Mouse (Mus musculus): ENCODE results near the gene Ermard. TPM values are rescaled to one million over a fixed set of nuclear protein-coding genes. Genes with fewer than 3 reads are reported as not detected.

Ermard gene
- polyA plus RNA-seq, 1 experiment from 2014 or later, result 28.6 TPM

DNA sequence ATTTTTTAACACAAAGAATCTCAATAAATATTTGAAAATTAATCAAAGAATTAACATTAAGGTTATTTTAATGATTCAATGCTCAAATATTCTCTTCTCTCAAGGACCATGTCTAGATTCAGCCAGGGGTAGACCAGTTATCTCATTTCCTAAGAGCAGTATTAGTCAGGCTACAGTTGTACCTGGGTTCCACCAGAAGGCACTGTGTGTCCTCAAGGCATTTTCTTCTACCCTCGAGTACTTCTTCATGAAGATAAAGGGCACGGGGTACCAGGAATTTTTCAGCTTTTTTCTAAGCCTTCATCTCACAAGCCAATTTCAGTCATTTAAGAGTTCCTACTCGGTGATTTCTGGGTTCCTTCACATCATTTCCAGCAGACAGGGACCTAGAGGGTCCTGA, 50.7 kb downstream of the Ermard start:
- Histone ChIP-seq H3K4me1 (replicated peaks) (peaks cover 12% of the 10 kb centered on the region), H3K27ac (no peak overlapping the region), H3K9me3 (replicated peaks) (no peaks in the 10 kb centered on the region), H3K36me3 (no peaks in the 10 kb centered on the region), H3K4me2 (no peak overlapping the region), H3K4me3 (replicated peaks) (no peak overlapping the region), H3K27me3 (0 out of 2 replicates have a peak, but pooled peaks cover 3% of the 10 kb centered on the region), H3K9ac (no peak overlapping the region)
- ATAC-seq (ENCODE audit: low read depth) (no peak), DNase-seq (no peak)
- 49% methylated on average over 3 of the region's 3 CpGs for WGBS (ENCODE audit: insufficient replicate concordance)

DNA sequence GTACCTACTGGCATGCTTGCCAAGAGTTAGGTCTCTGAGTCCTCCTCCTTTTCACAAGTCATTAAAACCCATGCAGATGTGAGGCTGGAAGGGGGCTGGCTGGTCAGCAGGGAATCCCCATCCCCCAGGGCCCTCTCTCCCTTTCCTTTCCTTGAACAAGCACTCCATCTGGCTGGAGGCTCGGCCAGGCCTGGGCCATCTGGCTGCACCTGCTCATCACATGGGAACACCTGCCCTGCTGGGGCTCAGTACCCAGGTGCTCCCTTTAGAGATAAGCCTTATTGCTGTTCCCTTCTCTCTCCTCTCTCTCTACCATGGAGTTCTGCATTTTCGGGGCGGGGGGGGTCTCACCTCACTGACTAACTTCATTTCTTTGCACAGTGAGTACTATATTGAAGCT, 52.5 kb downstream of the Ermard start:
- Histone ChIP-seq H3K4me3 (replicated peaks) (no peak overlapping the region), H3K4me1 (replicated peaks) (peaks cover 1% of the 10 kb centered on the region), H3K36me3 (no peaks in the 10 kb centered on the region), H3K9me3 (replicated peaks) (no peaks in the 10 kb centered on the region), H3K9ac (no peak overlapping the region), H3K27ac (no peak overlapping the region), H3K27me3 (peaks cover 2% of the 10 kb centered on the region; the same call in 1 of the 2 replicates), H3K4me2 (no peak overlapping the region)
- WGBS (ENCODE audit: insufficient replicate concordance), result 31% methylated on average over 3 of the region's 3 CpGs
- no peak for DNase-seq
- ATAC-seq (ENCODE audit: low read depth), result no peak

GRCm38 (mm10) chr17:15096853-15097252, 55.8 kb downstream of the Ermard start:
- ATAC-seq (ENCODE audit: low read depth), result no peak
- Histone ChIP-seq H3K4me1 (replicated peaks) (no peaks in the 10 kb centered on the region), H3K9me3 (replicated peaks) (no peaks in the 10 kb centered on the region), H3K4me3 (replicated peaks) (no peak overlapping the region), H3K36me3 (no peaks in the 10 kb centered on the region), H3K27me3 (peaks cover 2% of the 10 kb centered on the region; the same call in 1 of the 2 replicates), H3K4me2 (no peak overlapping the region), H3K9ac (no peak overlapping the region), H3K27ac (no peak overlapping the region)
- DNase-seq, result no peak
- 57% methylated on average over 6 of the region's 6 CpGs for WGBS (ENCODE audit: insufficient replicate concordance)

GRCm38 (mm10) chr17:15098677-15099076, 57.7 kb downstream of the Ermard start:
- H3K36me3 ChIP-seq, result no peaks in the 10 kb centered on the region
- DNase-seq (no peak), ATAC-seq (ENCODE audit: low read depth) (no peak)
- no peaks in the 10 kb centered on the region for H3K4me1 ChIP-seq (replicated peaks)
- no peaks in the 10 kb centered on the region for H3K9me3 ChIP-seq (replicated peaks)
- H3K4me2 ChIP-seq, result no peak overlapping the region
- no peak overlapping the region for H3K27ac ChIP-seq
- no peak overlapping the region for H3K4me3 ChIP-seq (replicated peaks)
- 58% methylated on average over 1 of the region's 1 CpGs for WGBS (ENCODE audit: insufficient replicate concordance)
- H3K9ac ChIP-seq, result no peak overlapping the region
- H3K27me3 ChIP-seq, result peaks cover 2% of the 10 kb centered on the region; the same call in 1 of the 2 replicates

DNA sequence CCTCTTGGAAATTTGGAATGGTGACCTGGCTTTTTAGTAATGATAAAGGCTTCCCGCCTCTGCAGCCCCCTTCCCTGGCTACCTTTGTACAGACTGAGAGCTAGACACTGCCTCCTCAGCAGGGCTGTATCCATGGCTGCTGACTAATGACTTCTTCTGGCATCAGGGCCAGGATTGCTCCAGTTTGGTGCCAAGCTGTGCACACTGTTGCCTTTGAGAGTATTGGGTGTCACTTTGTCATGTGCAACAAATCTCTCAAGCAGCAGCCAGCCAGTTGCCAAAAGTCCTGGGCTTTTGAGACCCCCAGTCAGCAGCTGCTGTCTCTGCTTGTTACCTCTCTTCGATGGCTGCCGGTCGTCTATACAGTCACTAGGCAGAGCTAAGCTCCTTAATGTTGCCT, 60.3 kb downstream of the Ermard start:
- H3K4me2 ChIP-seq, result no peak overlapping the region
- ATAC-seq (ENCODE audit: low read depth) (no peak), DNase-seq (no peak)
- peaks cover 2% of the 10 kb centered on the region; the same call in 1 of the 2 replicates for H3K27me3 ChIP-seq
- H3K4me3 ChIP-seq (replicated peaks), result no peak overlapping the region
- H3K27ac ChIP-seq, result no peak overlapping the region
- H3K36me3 ChIP-seq, result no peaks in the 10 kb centered on the region
- no peaks in the 10 kb centered on the region for H3K4me1 ChIP-seq (replicated peaks)
- no peaks in the 10 kb centered on the region for H3K9me3 ChIP-seq (replicated peaks)
- whole genome bisulfite sequencing (ENCODE audit: insufficient replicate concordance), result 64% methylated on average over 4 of the region's 4 CpGs
- no peak overlapping the region for H3K9ac ChIP-seq

GRCm38 (mm10) chr17:15107143-15107649, 66.2 kb downstream of the Ermard start:
- WGBS (ENCODE audit: insufficient replicate concordance), result 30% methylated on average over 9 of the region's 9 CpGs
- no peaks in the 10 kb centered on the region for H3K36me3 ChIP-seq
- no peaks in the 10 kb centered on the region for H3K9me3 ChIP-seq (replicated peaks)
- H3K27me3 ChIP-seq, result no peaks in the 10 kb centered on the region
- H3K4me1 ChIP-seq (replicated peaks), result 0 out of 2 replicates have a peak, but pooled peaks cover 5% of the 10 kb centered on the region
- no peak overlapping the region for H3K27ac ChIP-seq
- ATAC-seq (ENCODE audit: low read depth) (no peak), DNase-seq (no peak)
- H3K4me2 ChIP-seq, result no peak overlapping the region
- H3K4me3 ChIP-seq (replicated peaks), result no peak overlapping the region
- H3K9ac ChIP-seq, result no peak overlapping the region

- Histone ChIP-seq H3K4me1 (replicated peaks) (0 out of 2 replicates have a peak, but pooled peaks cover 5% of the 10 kb centered on the region), H3K27me3 (no peaks in the 10 kb centered on the region), H3K9ac (no peak overlapping the region), H3K4me3 (replicated peaks) (no peak overlapping the region), H3K27ac (no peak overlapping the region), H3K36me3 (no peaks in the 10 kb centered on the region), H3K9me3 (replicated peaks) (no peaks in the 10 kb centered on the region), H3K4me2 (no peak overlapping the region)
- DNase-seq (no peak), ATAC-seq (ENCODE audit: low read depth) (no peak)
- 52% methylated on average over 20 of the region's 20 CpGs for WGBS (ENCODE audit: insufficient replicate concordance)
Observed at GRCm38 (mm10) chr17:15108473-15109441, 67.7 kb downstream of the Ermard start.

DNA sequence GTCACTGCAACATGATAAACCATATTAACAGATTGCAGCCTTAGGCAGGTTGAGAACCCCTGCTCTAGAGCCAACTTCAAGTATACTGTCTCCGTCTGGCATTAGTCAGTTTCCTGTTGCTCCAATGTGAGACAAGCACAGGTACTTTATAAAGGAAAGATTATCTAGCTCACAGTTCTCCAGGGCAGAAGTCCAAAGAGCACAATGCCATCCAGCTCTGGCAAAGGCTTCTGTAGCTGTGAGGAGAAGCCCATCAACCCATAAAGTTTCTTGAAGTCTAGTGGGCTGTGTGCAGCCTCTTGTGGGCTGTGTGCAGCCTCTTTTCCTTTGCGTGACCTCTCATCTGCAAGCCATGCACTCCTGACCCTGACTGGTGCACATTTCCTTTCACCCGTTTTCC, 74.5 kb downstream of the Ermard start:
- H3K9ac ChIP-seq, result no peak overlapping the region
- no peak overlapping the region for H3K4me3 ChIP-seq (replicated peaks)
- ATAC-seq (ENCODE audit: low read depth), result no peak
- no peak overlapping the region for H3K4me2 ChIP-seq
- no peaks in the 10 kb centered on the region for H3K4me1 ChIP-seq (replicated peaks)
- no peak for DNase-seq
- H3K27me3 ChIP-seq, result no peaks in the 10 kb centered on the region
- no peaks in the 10 kb centered on the region for H3K36me3 ChIP-seq
- H3K27ac ChIP-seq, result no peak overlapping the region
- WGBS (ENCODE audit: insufficient replicate concordance), result 63% methylated on average over 3 of the region's 3 CpGs
- no peaks in the 10 kb centered on the region for H3K9me3 ChIP-seq (replicated peaks)

DNA sequence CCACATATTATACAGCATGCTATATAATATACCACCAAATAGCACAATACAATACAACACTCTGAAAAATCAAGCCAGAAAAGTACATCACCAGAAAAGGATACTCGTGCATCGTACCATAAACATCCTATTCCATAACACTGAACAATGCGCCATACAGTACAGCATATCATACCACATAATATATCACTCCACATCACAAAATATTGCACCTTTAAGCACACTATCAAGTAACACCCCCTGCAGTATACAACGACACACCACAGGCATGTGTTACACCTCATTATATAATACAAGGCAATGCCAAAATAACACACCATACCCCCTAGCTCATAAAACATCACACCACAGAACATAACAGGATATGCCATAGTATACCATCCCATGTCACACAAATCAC, 79.1 kb downstream of the Ermard start:
- Histone ChIP-seq H3K9me3 (replicated peaks) (no peaks in the 10 kb centered on the region), H3K27ac (no peak overlapping the region), H3K27me3 (no peaks in the 10 kb centered on the region), H3K4me2 (no peak overlapping the region), H3K4me1 (replicated peaks) (no peaks in the 10 kb centered on the region), H3K36me3 (no peaks in the 10 kb centered on the region), H3K4me3 (replicated peaks) (no peak overlapping the region), H3K9ac (no peak overlapping the region)
- ATAC-seq (ENCODE audit: low read depth) (no peak), DNase-seq (no peak)
- 75% methylated on average over 4 of the region's 4 CpGs for WGBS (ENCODE audit: insufficient replicate concordance)

DNA sequence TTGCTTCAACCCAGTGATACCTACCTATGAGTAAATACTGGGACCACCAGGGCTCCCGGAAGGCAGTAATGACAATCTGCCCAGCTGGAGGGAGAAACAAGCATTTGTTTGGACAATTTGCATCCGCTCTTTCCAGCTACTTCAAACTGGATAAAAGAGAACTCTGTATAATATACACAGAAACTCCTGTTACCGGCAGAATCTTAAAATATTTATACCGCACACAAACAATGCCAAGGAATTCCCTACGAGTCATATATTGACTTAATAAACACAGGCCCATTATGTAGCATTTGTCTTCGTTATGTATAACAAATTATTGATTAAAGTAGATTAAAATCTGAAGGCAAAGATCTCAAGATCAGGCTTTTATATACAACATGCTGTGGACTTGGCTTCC, 79.6 kb downstream of the Ermard start:
- no peak for DNase-seq
- no peak overlapping the region for H3K4me3 ChIP-seq (replicated peaks)
- no peak overlapping the region for H3K27ac ChIP-seq
- no peaks in the 10 kb centered on the region for H3K27me3 ChIP-seq
- no peak for ATAC-seq (ENCODE audit: low read depth)
- no peaks in the 10 kb centered on the region for H3K9me3 ChIP-seq (replicated peaks)
- 67% methylated on average over 6 of the region's 6 CpGs for WGBS (ENCODE audit: insufficient replicate concordance)
- H3K9ac ChIP-seq, result no peak overlapping the region
- H3K4me1 ChIP-seq (replicated peaks), result no peaks in the 10 kb centered on the region
- no peaks in the 10 kb centered on the region for H3K36me3 ChIP-seq
- H3K4me2 ChIP-seq, result no peak overlapping the region

GRCm38 (mm10) chr17:15129630-15130287, 88.8 kb downstream of the Ermard start:
- no peak overlapping the region for H3K4me3 ChIP-seq (replicated peaks)
- no peak for ATAC-seq (ENCODE audit: low read depth)
- H3K27ac ChIP-seq, result no peak overlapping the region
- 0 out of 2 replicates have a peak, but pooled peaks cover 3% of the 10 kb centered on the region for H3K4me1 ChIP-seq (replicated peaks)
- no peak for DNase-seq
- H3K4me2 ChIP-seq, result no peak overlapping the region
- no peaks in the 10 kb centered on the region for H3K9me3 ChIP-seq (replicated peaks)
- no peaks in the 10 kb centered on the region for H3K36me3 ChIP-seq
- no peaks in the 10 kb centered on the region for H3K27me3 ChIP-seq
- 13% methylated on average over 9 of the region's 9 CpGs for WGBS (ENCODE audit: insufficient replicate concordance)
- no peak overlapping the region for H3K9ac ChIP-seq
